Mouse (Mus musculus): ENCODE measurements around the gene Bcl2. TPM values are rescaled to one million over a fixed set of nuclear protein-coding genes. Genes with fewer than 3 reads are reported as not detected.
A peak's percentile ranks its signal among the peaks of the same experiment; 100 is the strongest.

Gene Bcl2
- polyA plus RNA-seq, 1 experiment: 2.6 TPM

GRCm38 (mm10) chr1:106587866-106588470, 126.1 kb downstream of the Bcl2 start:
- H3K36me3 ChIP-seq (ENCODE audit: control insufficient read depth, insufficient read depth, low read length): no peaks in the 10 kb centered on the region
- TF ChIP-seq CTCF (conservative IDR thresholded peaks at IDR 0.05; ENCODE audit: insufficient read depth, insufficient read length, low read depth, low read length) (no peak), POLR2A (IDR thresholded peaks at IDR 0.05; ENCODE audit: low read depth, low read length) (no peak)
- H3K27ac ChIP-seq (ENCODE audit: insufficient read depth, low read depth, low read length): no peak overlapping the region
- DNase-seq: no peak
- H3K4me3 ChIP-seq (ENCODE audit: insufficient read depth, low read depth, low read length): no peak overlapping the region
- H3K27me3 ChIP-seq (replicated peaks; ENCODE audit: control insufficient read depth, insufficient read depth, low read length): no peaks in the 10 kb centered on the region
- WGBS: 92% methylated on average over 4 of the region's 4 CpGs
- peaks cover 8% of the 10 kb centered on the region; the same call in 1 of the 2 replicates for H3K4me1 ChIP-seq (ENCODE audit: control insufficient read depth, insufficient read depth, low read length)

- DNase-seq: no peak
- Histone ChIP-seq H3K4me1 (ENCODE audit: control insufficient read depth, insufficient read depth, low read length) (peaks cover 11% of the 10 kb centered on the region; the same call in 1 of the 2 replicates), H3K27me3 (replicated peaks; ENCODE audit: control insufficient read depth, insufficient read depth, low read length) (no peaks in the 10 kb centered on the region), H3K36me3 (ENCODE audit: control insufficient read depth, insufficient read depth, low read length) (no peaks in the 10 kb centered on the region), H3K4me3 (ENCODE audit: insufficient read depth, low read depth, low read length) (no peak overlapping the region), H3K27ac (ENCODE audit: insufficient read depth, low read depth, low read length) (0 out of 2 replicates have a peak overlapping the region, but pooled peaks have one; percentile 12)
- WGBS: 53% methylated on average over 6 of the region's 6 CpGs
- TF ChIP-seq POLR2A (IDR thresholded peaks at IDR 0.05; ENCODE audit: low read depth, low read length): no peak
- no peak for TF ChIP-seq CTCF (conservative IDR thresholded peaks at IDR 0.05; ENCODE audit: insufficient read depth, insufficient read length, low read depth, low read length)
Measured at GRCm38 (mm10) chr1:106586761-106587160, 127.3 kb downstream of the Bcl2 start.

- no peaks in the 10 kb centered on the region for H3K36me3 ChIP-seq (ENCODE audit: control insufficient read depth, insufficient read depth, low read length)
- no peak for DNase-seq
- H3K27me3 ChIP-seq (replicated peaks; ENCODE audit: control insufficient read depth, insufficient read depth, low read length): no peaks in the 10 kb centered on the region
- H3K4me1 ChIP-seq (ENCODE audit: control insufficient read depth, insufficient read depth, low read length): peaks cover 11% of the 10 kb centered on the region; the same call in 1 of the 2 replicates
- no peak overlapping the region for H3K27ac ChIP-seq (ENCODE audit: insufficient read depth, low read depth, low read length)
- no peak overlapping the region for H3K4me3 ChIP-seq (ENCODE audit: insufficient read depth, low read depth, low read length)
- TF ChIP-seq POLR2A (IDR thresholded peaks at IDR 0.05; ENCODE audit: low read depth, low read length) (no peak), CTCF (conservative IDR thresholded peaks at IDR 0.05; ENCODE audit: insufficient read depth, insufficient read length, low read depth, low read length) (no peak)
Measured at GRCm38 (mm10) chr1:106585349-106585748, 128.7 kb downstream of the Bcl2 start.

GRCm38 (mm10) chr1:106584824-106585223, 129.2 kb downstream of the Bcl2 start:
- no peak overlapping the region for H3K4me3 ChIP-seq (ENCODE audit: insufficient read depth, low read depth, low read length)
- TF ChIP-seq POLR2A (IDR thresholded peaks at IDR 0.05; ENCODE audit: low read depth, low read length): no peak
- no peak for TF ChIP-seq CTCF (conservative IDR thresholded peaks at IDR 0.05; ENCODE audit: insufficient read depth, insufficient read length, low read depth, low read length)
- H3K4me1 ChIP-seq (ENCODE audit: control insufficient read depth, insufficient read depth, low read length): peaks cover 11% of the 10 kb centered on the region; the same call in 1 of the 2 replicates
- 91% methylated on average over 2 of the region's 2 CpGs for WGBS
- no peak for DNase-seq
- no peaks in the 10 kb centered on the region for H3K27me3 ChIP-seq (replicated peaks; ENCODE audit: control insufficient read depth, insufficient read depth, low read length)
- no peaks in the 10 kb centered on the region for H3K36me3 ChIP-seq (ENCODE audit: control insufficient read depth, insufficient read depth, low read length)
- no peak overlapping the region for H3K27ac ChIP-seq (ENCODE audit: insufficient read depth, low read depth, low read length)

DNA sequence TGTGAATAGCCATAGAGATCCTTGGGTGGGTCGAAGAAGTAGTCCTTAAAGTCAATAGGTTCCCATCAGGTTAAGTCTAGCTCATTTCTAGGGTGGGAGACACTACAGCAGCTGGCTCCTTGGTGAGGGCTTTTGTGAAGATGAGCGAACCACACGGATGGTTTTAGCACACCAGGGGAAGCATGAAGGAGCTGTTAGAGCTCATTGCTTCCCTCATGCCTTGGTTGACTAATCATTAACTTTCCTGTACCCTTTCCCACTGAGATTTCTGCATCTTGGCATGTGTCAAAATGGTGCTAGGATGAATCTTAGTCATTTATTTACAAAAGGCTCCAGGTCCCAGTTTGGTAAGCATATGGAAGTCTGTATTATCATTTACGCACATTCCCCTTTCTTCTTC, 129.8 kb downstream of the Bcl2 start:
- 46% methylated on average over 4 of the region's 4 CpGs for WGBS
- TF ChIP-seq POLR2A (IDR thresholded peaks at IDR 0.05; ENCODE audit: low read depth, low read length) (no peak), CTCF (conservative IDR thresholded peaks at IDR 0.05; ENCODE audit: insufficient read depth, insufficient read length, low read depth, low read length) (no peak)
- Histone ChIP-seq H3K27me3 (replicated peaks; ENCODE audit: control insufficient read depth, insufficient read depth, low read length) (no peaks in the 10 kb centered on the region), H3K36me3 (ENCODE audit: control insufficient read depth, insufficient read depth, low read length) (no peaks in the 10 kb centered on the region), H3K4me3 (ENCODE audit: insufficient read depth, low read depth, low read length) (no peak overlapping the region), H3K27ac (ENCODE audit: insufficient read depth, low read depth, low read length) (peak overlapping the region; percentile 78), H3K4me1 (ENCODE audit: control insufficient read depth, insufficient read depth, low read length) (peaks cover 11% of the 10 kb centered on the region; the same call in 1 of the 2 replicates)
- peak; percentile 79 for DNase-seq

DNA sequence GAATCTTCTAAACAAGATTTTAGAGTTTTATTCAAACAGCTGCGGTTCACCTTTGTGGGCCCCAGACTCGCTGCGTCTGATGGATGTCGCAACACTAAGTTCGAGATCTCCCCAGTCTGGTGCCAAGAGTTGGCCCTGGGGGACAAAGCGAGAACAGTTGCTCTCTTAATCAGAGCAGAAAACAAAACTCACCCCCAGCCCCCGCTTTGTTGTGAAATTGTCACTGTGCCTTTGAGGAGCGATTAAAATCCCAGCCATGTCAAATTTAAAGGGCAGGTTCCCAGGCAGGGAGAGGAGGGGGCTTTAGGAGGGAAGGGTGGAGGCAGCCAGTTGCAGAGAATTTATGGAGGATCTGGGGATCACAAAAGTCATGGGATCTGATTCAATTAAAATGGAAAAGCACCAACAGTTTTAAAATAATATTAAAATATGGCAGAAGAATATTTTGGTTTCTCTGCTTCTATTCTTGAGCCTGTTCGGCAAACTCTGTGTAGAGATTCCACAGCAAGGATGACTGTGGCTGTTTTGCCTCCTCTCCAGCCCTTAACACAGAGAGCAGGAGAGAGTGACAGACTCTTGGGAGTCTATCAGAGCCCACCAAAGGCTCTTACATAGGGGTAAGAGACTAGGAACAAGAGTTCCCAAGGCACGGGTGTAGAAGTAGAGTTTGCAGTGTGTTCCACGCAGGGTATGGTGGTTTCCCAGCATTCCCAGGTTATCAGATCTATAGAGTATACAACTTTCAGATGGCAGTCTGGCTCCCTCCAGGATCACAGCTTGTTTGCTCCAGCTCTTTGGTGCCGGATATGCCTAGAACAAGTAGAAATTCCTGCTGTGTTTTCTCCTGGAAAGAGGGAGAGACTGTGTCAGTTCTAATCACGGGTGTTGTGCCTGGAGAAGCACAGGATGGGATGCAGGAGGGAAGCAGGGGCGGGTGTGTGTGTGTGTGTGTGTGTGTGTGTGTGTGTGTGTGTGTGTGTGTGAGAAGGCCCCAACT, 130.5 kb downstream of the Bcl2 start:
- Histone ChIP-seq H3K36me3 (ENCODE audit: control insufficient read depth, insufficient read depth, low read length) (no peaks in the 10 kb centered on the region), H3K27ac (ENCODE audit: insufficient read depth, low read depth, low read length) (peak overlapping the region; percentile 78), H3K4me1 (ENCODE audit: control insufficient read depth, insufficient read depth, low read length) (peaks cover 11% of the 10 kb centered on the region; the same call in 1 of the 2 replicates), H3K4me3 (ENCODE audit: insufficient read depth, low read depth, low read length) (no peak overlapping the region), H3K27me3 (replicated peaks; ENCODE audit: control insufficient read depth, insufficient read depth, low read length) (no peaks in the 10 kb centered on the region)
- no peak for DNase-seq
- TF ChIP-seq POLR2A (IDR thresholded peaks at IDR 0.05; ENCODE audit: low read depth, low read length): no peak
- WGBS: 46% methylated on average over 14 of the region's 14 CpGs

- no peaks in the 10 kb centered on the region for H3K27me3 ChIP-seq (replicated peaks; ENCODE audit: control insufficient read depth, insufficient read depth, low read length)
- no peak for TF ChIP-seq POLR2A (IDR thresholded peaks at IDR 0.05; ENCODE audit: low read depth, low read length)
- TF ChIP-seq CTCF (conservative IDR thresholded peaks at IDR 0.05; ENCODE audit: insufficient read depth, insufficient read length, low read depth, low read length): no peak
- H3K36me3 ChIP-seq (ENCODE audit: control insufficient read depth, insufficient read depth, low read length): no peaks in the 10 kb centered on the region
- no peak overlapping the region for H3K27ac ChIP-seq (ENCODE audit: insufficient read depth, low read depth, low read length)
- peaks cover 11% of the 10 kb centered on the region; the same call in 1 of the 2 replicates for H3K4me1 ChIP-seq (ENCODE audit: control insufficient read depth, insufficient read depth, low read length)
- DNase-seq: peak; percentile 52
- H3K4me3 ChIP-seq (ENCODE audit: insufficient read depth, low read depth, low read length): no peak overlapping the region
- 52% methylated on average over 3 of the region's 3 CpGs for WGBS
Measured at GRCm38 (mm10) chr1:106582810-106583209, 131.3 kb downstream of the Bcl2 start.

Data from kidney, adult 2 months (tissue).